Mouse (Mus musculus) CH12.LX (cell line): ENCODE data around the gene Mrgprf. TPM values are rescaled to one million over a fixed set of nuclear protein-coding genes. Genes with fewer than 3 reads are reported as not detected.

Experiments
- DNase-seq: peaks from one replicate; pipeline ENCODE4 v3.0.0-alpha.2; 2013; ENCODE audit errors: extremely low read depth
- H3K27ac ChIP-seq: 2 replicates; pipeline ENCODE4 v1.5.1; 2012; ENCODE audit warnings: low read depth, mild to moderate bottlenecking, control low read depth, moderate library complexity; ENCODE audit not compliant: insufficient read depth
- H3K27me3 ChIP-seq: replicated peaks from 2 replicates; pipeline ENCODE3; 2012; ENCODE audit warnings: inconsistent platforms
- H3K36me3 ChIP-seq, 2 experiments: replicated peaks in 1 of 2; 2 replicates each; pipeline versions ENCODE3 to v1.6.1; 2012; ENCODE audit warnings: inconsistent platforms in 1 of 2, low read length in 1 of 2, mild to moderate bottlenecking in 1 of 2, mixed read lengths in 1 of 2, moderate library complexity in 1 of 2; ENCODE audit not compliant: control insufficient read depth in 1 of 2, insufficient read depth in 1 of 2
- H3K4me1 ChIP-seq, 2 experiments: 2 replicates each; pipeline ENCODE4 v1.6.1; 2012; ENCODE audit warnings: inconsistent platforms in 1 of 2, moderate library complexity in 1 of 2; ENCODE audit not compliant: insufficient read depth in 2 of 2, control insufficient read depth in 1 of 2
- H3K4me2 ChIP-seq: 2 replicates; pipeline ENCODE4 v1.6.1; 2012; ENCODE audit warnings: low read depth, mild to moderate bottlenecking, control low read depth; ENCODE audit not compliant: poor library complexity, insufficient read depth, severe bottlenecking
- H3K4me3 ChIP-seq, 3 experiments: fragments of 150-350 bp in 1 of 3; sonication (generic) in 1 of 3; replicated peaks in 1 of 3; 2 replicates each; pipeline versions ENCODE3 to v1.5.1; 2011 to 2012; ENCODE audit warnings: low read depth in 2 of 3, low read length in 2 of 3, mild to moderate bottlenecking in 2 of 3, moderate library complexity in 2 of 3, control low read depth in 1 of 3, improper control_type of control experiment in 1 of 3, inconsistent platforms in 1 of 3, mixed read lengths in 1 of 3; ENCODE audit not compliant: poor library complexity in 1 of 3
- H3K79me2 ChIP-seq: replicated peaks from 2 replicates; pipeline ENCODE4 v1.6.1; 2012; ENCODE audit warnings: mild to moderate bottlenecking, moderate library complexity; ENCODE audit not compliant: control insufficient read depth, poor library complexity, insufficient read depth, severe bottlenecking; ENCODE audit errors: extremely low read depth
- H3K9ac ChIP-seq: 2 replicates; pipeline ENCODE4 v1.6.1; 2012; ENCODE audit warnings: low read depth, mild to moderate bottlenecking, control low read depth, moderate library complexity; ENCODE audit not compliant: insufficient read depth
- H3K9me3 ChIP-seq: replicated peaks from 2 replicates; pipeline ENCODE3; 2012; ENCODE audit warnings: low read length, inconsistent platforms, mixed read lengths
- BHLHE40 ChIP-seq: IDR thresholded peaks from 2 replicates; pipeline ENCODE4 v1.6.1; 2011; ENCODE audit warnings: mild to moderate bottlenecking, low read depth, low read length, improper control_type of control experiment
- CHD2 ChIP-seq: IDR thresholded peaks from 2 replicates; pipeline ENCODE4 v1.6.1; 2011; ENCODE audit warnings: low read length, improper control_type of control experiment
- E2F4 ChIP-seq: IDR thresholded peaks from 2 replicates; pipeline ENCODE4 v1.6.1; 2011; ENCODE audit warnings: low read depth, low read length, improper control_type of control experiment; ENCODE audit not compliant: insufficient replicate concordance
- ETS1 ChIP-seq: conservative IDR thresholded peaks from 2 replicates; pipeline ENCODE4 v1.6.1; 2012; ENCODE audit warnings: low read depth, mild to moderate bottlenecking, inconsistent platforms, low read length, improper control_type of control experiment, moderate library complexity
- JUN ChIP-seq: IDR thresholded peaks from 2 replicates; pipeline ENCODE4 v1.6.1; 2011; ENCODE audit warnings: low read depth, mild to moderate bottlenecking, low read length, improper control_type of control experiment, moderate library complexity; ENCODE audit not compliant: insufficient read depth
- KAT2A ChIP-seq: IDR thresholded peaks from 2 replicates; pipeline ENCODE4 v1.6.1; 2012; ENCODE audit warnings: low read length, improper control_type of control experiment, inconsistent platforms; ENCODE audit not compliant: insufficient replicate concordance
- MAFK ChIP-seq: IDR thresholded peaks from 2 replicates; pipeline ENCODE4 v1.6.1; 2011; ENCODE audit warnings: low read length, improper control_type of control experiment; ENCODE audit not compliant: insufficient replicate concordance
- MAZ ChIP-seq: IDR thresholded peaks from 2 replicates; pipeline ENCODE4 v1.6.1; 2012; ENCODE audit warnings: low read depth, mild to moderate bottlenecking, inconsistent platforms, low read length, improper control_type of control experiment, moderate library complexity
- MXI1 ChIP-seq: IDR thresholded peaks from 2 replicates; pipeline ENCODE4 v1.6.1; 2011; ENCODE audit warnings: mild to moderate bottlenecking, low read depth, low read length, improper control_type of control experiment
- POLR2A ChIP-seq: IDR thresholded peaks from 2 replicates; pipeline ENCODE4 v1.6.1; 2011; ENCODE audit warnings: low read depth, mild to moderate bottlenecking, improper control_type of control experiment, low read length
- RAD21 ChIP-seq: IDR thresholded peaks from 2 replicates; pipeline ENCODE4 v1.6.1; 2011; ENCODE audit warnings: low read depth, mild to moderate bottlenecking, low read length, improper control_type of control experiment, moderate library complexity
- SIN3A ChIP-seq: IDR thresholded peaks from 2 replicates; pipeline ENCODE4 v1.6.1; 2012; ENCODE audit warnings: low read length, improper control_type of control experiment, inconsistent platforms
- SMC3 ChIP-seq: IDR thresholded peaks from 2 replicates; pipeline ENCODE4 v1.6.1; 2011; ENCODE audit warnings: low read depth, low read length, improper control_type of control experiment
- TBP ChIP-seq: conservative IDR thresholded peaks from 2 replicates; pipeline ENCODE4 v1.6.1; 2011; ENCODE audit warnings: low read depth, low read length, improper control_type of control experiment
- UBTF ChIP-seq: IDR thresholded peaks from 2 replicates; pipeline ENCODE4 v1.6.1; 2012; ENCODE audit warnings: low read depth, mild to moderate bottlenecking, inconsistent platforms, low read length, improper control_type of control experiment, moderate library complexity
- USF2 ChIP-seq: conservative IDR thresholded peaks from 2 replicates; pipeline ENCODE4 v1.6.1; 2011; ENCODE audit warnings: low read depth, low read length, improper control_type of control experiment
- ZKSCAN1 ChIP-seq: IDR thresholded peaks from 2 replicates; pipeline ENCODE4 v1.6.1; 2012; ENCODE audit warnings: low read depth, inconsistent platforms, low read length, improper control_type of control experiment, borderline replicate concordance
- ZMIZ1 ChIP-seq: IDR thresholded peaks from 2 replicates; pipeline ENCODE4 v1.6.1; 2012; ENCODE audit warnings: low read depth, mild to moderate bottlenecking, inconsistent platforms, low read length, improper control_type of control experiment
- ZNF384 ChIP-seq: IDR thresholded peaks from 2 replicates; pipeline ENCODE4 v1.6.1; 2012; ENCODE audit warnings: low read depth, low read length, improper control_type of control experiment, inconsistent platforms
- dilution Hi-C: fragments of 300-500 bp; cut with MboI; formaldehyde crosslinking; loops from 2 replicates; pipeline ENCODE4 v1.14.3; 2020; ENCODE audit warnings: low sequenced_read_pairs; ENCODE audit not compliant: extremely low pct_unique_long_range_greater_than_20kb, extremely low pct_ligation_motif_present
- in situ Hi-C: fragments of 300-500 bp; cut with MboI; formaldehyde crosslinking; loops from 3 replicates; pipeline ENCODE4 v1.14.3; 2019; ENCODE audit warnings: low sequenced_read_pairs, low pct_ligation_motif_present, low pct_unique_long_range_greater_than_20kb, mixed read lengths
- polyA plus RNA-seq: library from polyadenylated mRNA; unstranded; fragments of >175 nt; gene quantifications from 2 replicates; pipeline ENCODE4 v1.2.1, GENCODE M21; 2012; ENCODE audit warnings: low read depth; ENCODE audit not compliant: insufficient read length
- total RNA-seq, 2 experiments: library from RNA; depleted of rRNA; stranded (reverse); fragments of 300-350 nt in 1 of 2; fragments of >200 nt in 1 of 2; gene quantifications; 2 replicates each; pipeline ENCODE4 v1.2.3; 2012 to 2014

Gene Mrgprf
- total and polyA plus RNA-seq, 3 experiments: not detected

DNA sequence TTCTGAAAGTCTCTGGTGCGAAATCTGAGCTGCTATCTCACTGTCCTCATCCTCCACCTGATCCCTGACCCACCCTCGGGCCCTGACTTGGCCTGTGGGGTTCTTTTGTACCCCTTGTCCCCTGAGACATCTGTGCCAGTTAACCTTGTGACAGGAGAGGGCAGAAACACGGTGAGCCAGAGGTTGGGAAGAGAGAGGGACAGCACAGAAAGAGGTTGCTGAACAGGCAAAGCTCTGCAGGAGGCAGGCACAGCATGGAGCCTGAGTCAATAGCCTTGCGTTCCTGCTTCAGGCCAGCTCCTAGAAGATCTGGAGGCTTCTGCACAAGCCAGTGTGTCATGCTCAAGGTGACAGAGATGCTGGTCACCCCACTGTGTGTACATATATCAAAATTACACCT, 23.0 kb downstream of the Mrgprf start:
- Histone ChIP-seq H3K36me3 (no peaks in the 10 kb centered on the region), H3K4me3 (no peak overlapping the region), H3K27ac (no peak overlapping the region), H3K9ac (no peak overlapping the region), H3K79me2 (no peaks in the 10 kb centered on the region), H3K4me1 (no peaks in the 10 kb centered on the region), H3K27me3 (peaks cover 51% of the 10 kb centered on the region), H3K4me2 (no peak overlapping the region), H3K9me3 (peaks cover 6% of the 10 kb centered on the region)
- TF ChIP-seq ETS1 (no peak), KAT2A (no peak), ZNF384 (no peak)
- in situ Hi-C loops: no loop called here
- DNase-seq: no peak
- dilution Hi-C loops: no loop called here

DNA sequence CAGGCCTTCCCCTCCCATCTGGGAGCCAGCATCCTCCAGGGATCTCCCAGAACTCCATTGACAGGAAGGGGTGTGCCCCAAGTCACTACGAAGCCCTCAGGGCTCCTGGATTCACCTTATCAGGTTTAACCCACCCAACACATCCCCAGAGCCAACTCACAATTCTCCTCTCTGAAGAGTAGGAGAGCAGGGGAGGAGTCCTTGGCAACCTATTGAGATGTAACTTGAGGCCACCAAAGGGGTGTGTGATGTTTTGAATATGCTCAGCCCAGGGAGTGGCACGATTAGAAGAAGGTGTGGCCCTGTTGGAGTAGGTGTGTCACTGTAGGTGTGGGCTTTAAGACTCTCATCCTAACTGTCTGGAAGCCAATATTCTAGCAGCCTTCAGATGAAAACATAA, 25.1 kb downstream of the Mrgprf start:
- no peak overlapping the region for H3K27ac ChIP-seq

DNA sequence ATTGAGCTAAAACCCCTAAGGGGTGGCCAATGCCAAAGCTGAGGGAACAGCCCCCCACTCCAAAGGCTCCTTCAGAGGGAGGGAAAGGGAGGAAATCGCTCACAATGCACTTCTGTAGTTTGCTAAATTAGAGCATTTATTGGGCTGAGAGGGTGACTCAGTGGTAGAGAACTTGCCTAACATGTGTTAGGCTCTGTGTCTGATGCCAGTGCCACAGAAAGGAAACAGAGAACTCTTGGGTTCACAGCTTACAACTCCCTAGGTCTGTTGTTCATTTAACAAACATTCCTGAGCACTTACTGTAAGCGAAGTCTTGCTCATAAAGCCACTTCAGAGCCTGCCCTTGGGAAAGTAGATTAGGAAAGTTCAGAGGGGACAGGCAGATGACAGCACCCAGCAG, 29.4 kb downstream of the Mrgprf start:
- DNase-seq: no peak
- Histone ChIP-seq H3K27me3 (peaks cover 61% of the 10 kb centered on the region), H3K4me1 (no peaks in the 10 kb centered on the region), H3K4me2 (no peak overlapping the region), H3K9ac (no peak overlapping the region), H3K9me3 (peaks cover 3% of the 10 kb centered on the region), H3K36me3 (no peaks in the 10 kb centered on the region), H3K4me3 (no peak overlapping the region), H3K79me2 (no peaks in the 10 kb centered on the region), H3K27ac (no peak overlapping the region)
- in situ Hi-C loops (no loop called here), dilution Hi-C loops (no loop called here)
- TF ChIP-seq JUN (no peak), ZNF384 (no peak), TBP (no peak), E2F4 (no peak), RAD21 (no peak), SMC3 (no peak), BHLHE40 (no peak), MXI1 (no peak), SIN3A (no peak), USF2 (no peak), ZKSCAN1 (no peak), MAZ (no peak), CHD2 (no peak), POLR2A (no peak), MAFK (no peak), ZMIZ1 (no peak)

More for the DNA sequence above, 25.1 kb downstream of the Mrgprf start:
- Histone ChIP-seq H3K36me3 (no peaks in the 10 kb centered on the region), H3K9ac (no peak overlapping the region), H3K9me3 (peaks cover 6% of the 10 kb centered on the region), H3K4me1 (no peaks in the 10 kb centered on the region), H3K4me2 (no peak overlapping the region), H3K27me3 (peaks cover 61% of the 10 kb centered on the region), H3K79me2 (no peaks in the 10 kb centered on the region), H3K4me3 (no peak overlapping the region)
- DNase-seq: no peak
- no peak for TF ChIP-seq UBTF
- in situ Hi-C loops: no loop called here
- dilution Hi-C loops: no loop called here
